In genomic region chr6:33631133-33631532, GRCm38 (mm10) we compare ENCODE assay signal across 15 mouse cellular contexts.
"Had no signal": no experiment of that assay in that cellular context is flagged by ENCODE, and none has a peak within 500 bp of the region (broad histone marks: within the 10 kb centered on the region; RNA-seq: fewer than 3 reads in every experiment).

No protein-coding gene starts in this region.

- H3K36me3 ChIP-seq: neural tube, embryonic 15.5 days; stomach, embryonic 15.5 days had no signal

- H3K27ac ChIP-seq: neural tube, embryonic 15.5 days; stomach, embryonic 15.5 days; stomach, postnatal 0 days had no signal

- DNase-seq: retina, postnatal 1 day; right cerebral cortex, adult 18-20 months; right cerebral cortex, postnatal 14 days; right cerebral cortex, postnatal 25 days; right cerebral cortex, postnatal 4 days; spleen, adult 18-20 months; thymus, adult 18-20 months; thymus, adult 2 months; thymus, postnatal 14 days; thymus, postnatal 25 days; thymus, postnatal 36 days; thymus, postnatal 4 days had no signal

- H3K9me3 ChIP-seq: neural tube, embryonic 15.5 days; stomach, embryonic 15.5 days had no signal

- H3K4me3 ChIP-seq: neural tube, embryonic 15.5 days; stomach, embryonic 15.5 days had no signal

- H3K4me2 ChIP-seq: neural tube, embryonic 15.5 days; stomach, embryonic 15.5 days had no signal

- H3K4me1 ChIP-seq: neural tube, embryonic 15.5 days; stomach, embryonic 15.5 days had no signal

- H3K9ac ChIP-seq: neural tube, embryonic 15.5 days; stomach, embryonic 15.5 days had no signal

- H3K27me3 ChIP-seq: neural tube, embryonic 15.5 days; stomach, embryonic 15.5 days had no signal
